Comparison of ENCODE assay signal across 14 mouse cellular contexts in genomic region chr1:172094295-172094694, GRCm38 (mm10). TPM values are rescaled to one million over a fixed set of nuclear protein-coding genes. Genes with fewer than 3 reads are reported as not detected.
"Had no signal": no experiment of that assay in that cellular context is flagged by ENCODE, and none has a peak within 500 bp of the region (broad histone marks: within the 10 kb centered on the region; RNA-seq: fewer than 3 reads in every experiment).

No protein-coding gene starts in this region.

- H3K9ac ChIP-seq: liver, embryonic 15.5 days; midbrain, embryonic 13.5 days had no signal

- ATAC-seq: lung, postnatal 0 days; midbrain, embryonic 13.5 days had no signal

- H3K27me3 ChIP-seq: liver, embryonic 15.5 days; midbrain, embryonic 13.5 days had no signal

- DNase-seq: lung, adult 2 months; lung, postnatal 36 days; right cerebral cortex, postnatal 14 days; thymus, postnatal 36 days had no signal

- H3K4me1 ChIP-seq: limb, embryonic 10.5 days; liver, embryonic 15.5 days had no signal

- H3K27ac ChIP-seq: left cerebral cortex, adult 2 months; limb, embryonic 10.5 days; liver, embryonic 15.5 days had no signal

- H3K9me3 ChIP-seq: limb, embryonic 10.5 days; liver, embryonic 15.5 days; midbrain, embryonic 13.5 days had no signal

- H3K4me3 ChIP-seq: left cerebral cortex, adult 2 months; limb, embryonic 10.5 days; liver, embryonic 15.5 days; midbrain, embryonic 13.5 days had no signal

- H3K4me2 ChIP-seq: liver, embryonic 11.5 days; liver, embryonic 15.5 days; midbrain, embryonic 13.5 days had no signal

RNA-seq across cellular contexts. Expression of gene Nhlh1, which starts 36.9 kb away (rescaled TPM):
- total RNA-seq: megakaryocyte progenitor cell, adult 5-6 weeks had no signal
- polyA plus RNA-seq: limb, embryonic 10.5 days; liver, embryonic 15.5 days; lung, postnatal 0 days; spleen, adult 2 months; stomach, embryonic 16.5 days; thymus, postnatal 0 days had no signal
